Mouse (Mus musculus) stomach, postnatal 0 days (tissue): ENCODE results near the gene P3h3.

Experiments used
- CTCF ChIP-seq: IDR thresholded peaks from 2 replicates; pipeline ENCODE4 v1.5.1; 2016; ENCODE audit warnings: antibody characterized with exemption, low read depth, mild to moderate bottlenecking, moderate library complexity
- EP300 ChIP-seq: optimal IDR thresholded peaks from 2 replicates; pipeline ENCODE3; 2016; ENCODE audit warnings: antibody characterized with exemption

DNA sequence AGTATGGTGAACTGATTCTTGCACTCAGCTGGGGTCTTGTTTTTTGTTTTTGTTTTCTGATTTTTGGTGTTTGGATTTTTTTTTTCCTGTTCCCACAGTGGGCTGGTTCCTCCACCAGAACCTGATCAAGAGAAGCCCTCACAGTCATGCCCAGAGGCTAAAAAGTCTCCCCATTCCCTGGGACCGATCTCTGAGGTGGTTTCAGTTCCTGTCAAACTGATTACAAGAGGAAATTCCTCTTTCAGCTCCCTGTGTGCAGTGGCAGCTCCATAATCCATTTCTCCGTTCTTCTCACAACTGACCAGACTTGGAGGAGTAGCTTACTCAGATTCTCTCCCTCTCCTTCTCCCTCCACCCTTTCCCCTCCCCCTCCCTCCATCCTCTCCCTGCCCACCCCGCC lies 16.8 kb upstream of the P3h3 start:
- TF ChIP-seq CTCF (no peak), EP300 (no peak)
